Mouse (Mus musculus): ENCODE measurements around the gene Mturn. TPM values are rescaled to one million over a fixed set of nuclear protein-coding genes. Genes with fewer than 3 reads are reported as not detected.

The Mturn gene
- polyA plus RNA-seq, 1 experiment: 23.9 TPM

DNA sequence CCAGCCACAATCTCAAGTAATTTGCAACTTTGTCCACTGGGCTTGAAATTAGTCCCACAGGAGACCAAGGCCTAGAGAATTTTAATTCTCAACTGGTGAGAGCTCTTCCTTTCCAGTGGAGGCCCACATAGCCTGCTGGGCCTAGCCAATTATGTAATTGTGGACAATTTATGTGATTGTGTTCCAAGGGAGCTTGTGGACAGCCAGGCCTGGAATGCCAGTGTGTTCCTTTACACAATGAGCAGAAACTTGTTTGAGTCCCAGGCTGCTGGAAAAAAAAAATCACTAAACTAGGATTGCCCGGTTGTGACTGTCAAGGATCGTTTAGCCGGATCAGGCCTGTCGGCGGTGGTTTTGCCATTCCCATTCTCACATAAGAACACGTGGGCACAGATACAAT, 11.9 kb downstream of the Mturn start:
- DNase-seq: no peak
- H3K36me3 ChIP-seq (ENCODE audit: control insufficient read depth, insufficient read depth, low read length): peaks cover 3% of the 10 kb centered on the region; the same call in 1 of the 2 replicates
- TF ChIP-seq CTCF (conservative IDR thresholded peaks at IDR 0.05; ENCODE audit: insufficient read depth, insufficient read length, low read depth, low read length) (no peak), POLR2A (IDR thresholded peaks at IDR 0.05; ENCODE audit: low read depth, low read length) (no peak)
- H3K4me1 ChIP-seq (ENCODE audit: control insufficient read depth, insufficient read depth, low read length): peaks cover 30% of the 10 kb centered on the region
- WGBS: 60% methylated on average over 6 of the region's 6 CpGs
- no peak overlapping the region for H3K4me3 ChIP-seq (ENCODE audit: insufficient read depth, low read depth, low read length)
- no peaks in the 10 kb centered on the region for H3K27me3 ChIP-seq (replicated peaks; ENCODE audit: control insufficient read depth, insufficient read depth, low read length)
- H3K27ac ChIP-seq (ENCODE audit: insufficient read depth, low read depth, low read length): peak overlapping the region; percentile 10; the same call in 1 of the 2 replicates

DNA sequence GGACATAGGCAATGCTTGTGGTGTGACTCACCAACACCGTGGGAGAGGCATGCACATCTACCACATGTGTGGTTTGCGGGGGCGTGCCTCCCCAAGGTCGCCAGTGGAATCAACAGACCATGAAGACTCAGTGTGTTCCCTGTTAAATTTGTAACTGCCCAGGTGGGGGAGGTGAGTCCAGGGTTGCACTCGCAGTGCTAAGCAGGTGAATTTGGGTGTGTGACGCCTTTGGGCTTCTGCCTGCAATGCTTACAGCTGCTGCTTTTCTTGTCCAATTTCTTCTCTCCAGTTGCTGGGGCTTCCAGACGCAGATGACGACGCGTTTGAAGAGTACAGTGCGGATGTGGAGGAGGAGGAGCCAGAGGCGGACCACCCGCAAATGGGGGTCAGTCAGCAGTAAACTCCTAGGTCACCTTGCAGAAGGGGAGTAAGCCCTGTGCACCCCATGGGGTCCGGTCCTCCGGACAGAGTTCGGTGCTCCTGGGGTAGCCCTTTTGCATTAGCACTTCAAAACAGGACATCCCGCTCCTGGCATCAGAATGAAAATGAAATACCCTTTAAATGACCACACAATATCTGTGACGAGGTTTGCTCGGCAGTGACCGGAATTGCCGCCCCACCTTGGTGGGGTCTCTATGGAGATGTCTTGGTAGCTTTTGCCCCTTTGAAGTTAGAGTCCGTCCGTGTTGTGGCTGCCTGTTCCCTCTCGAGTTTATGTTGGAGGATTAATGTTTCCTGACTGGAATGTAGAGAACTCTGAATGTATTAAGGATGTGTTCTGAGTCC, 17.5 kb downstream of the Mturn start:
- peak; percentile 94 for DNase-seq

DNA sequence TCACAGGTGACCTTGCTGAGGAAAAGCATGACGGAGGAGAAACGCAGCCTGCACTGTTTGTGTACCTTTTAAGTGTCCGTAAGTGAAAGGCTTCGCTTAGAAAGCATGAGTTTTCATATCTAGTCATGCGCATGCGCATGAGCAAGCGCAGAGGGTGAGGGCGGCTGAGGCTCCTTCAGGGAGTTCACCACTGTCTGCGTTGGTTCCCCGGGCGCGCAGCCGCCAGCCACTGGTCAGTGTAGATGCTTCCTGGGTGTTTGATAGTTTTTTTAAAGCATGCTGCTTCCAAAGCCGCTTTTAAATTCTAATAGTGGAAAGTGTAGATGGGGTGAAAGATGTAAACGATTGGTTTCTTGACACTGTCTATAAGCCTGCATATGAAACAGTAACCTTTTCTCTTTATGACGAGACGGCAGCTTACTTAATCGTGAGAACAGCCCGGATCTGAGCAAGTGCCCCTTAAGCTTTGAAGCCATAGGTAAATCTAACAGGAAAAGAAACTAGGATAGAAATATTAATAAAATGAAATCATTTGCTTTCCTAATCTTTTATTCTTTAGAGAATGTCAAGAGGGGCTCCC, 18.1 kb downstream of the Mturn start:
- 2% methylated on average over 19 of the region's 19 CpGs for WGBS

More for the DNA sequence above, 17.5 kb downstream of the Mturn start:
- TF ChIP-seq CTCF (conservative IDR thresholded peaks at IDR 0.05; ENCODE audit: insufficient read depth, insufficient read length, low read depth, low read length) (no peak), POLR2A (IDR thresholded peaks at IDR 0.05; ENCODE audit: low read depth, low read length) (no peak)
- Histone ChIP-seq H3K27me3 (replicated peaks; ENCODE audit: control insufficient read depth, insufficient read depth, low read length) (no peaks in the 10 kb centered on the region), H3K36me3 (ENCODE audit: control insufficient read depth, insufficient read depth, low read length) (no peaks in the 10 kb centered on the region), H3K4me1 (ENCODE audit: control insufficient read depth, insufficient read depth, low read length) (peaks cover 9% of the 10 kb centered on the region; the same call in 1 of the 2 replicates), H3K4me3 (ENCODE audit: insufficient read depth, low read depth, low read length) (peak overlapping the region; percentile 57), H3K27ac (ENCODE audit: insufficient read depth, low read depth, low read length) (peak overlapping the region; percentile 91)
- WGBS: 3% methylated on average over 24 of the region's 24 CpGs

GRCm38 (mm10) chr6:54700516-54700915, 19.1 kb downstream of the Mturn start:
- no peak overlapping the region for H3K27ac ChIP-seq (ENCODE audit: insufficient read depth, low read depth, low read length)
- 72% methylated on average over 2 of the region's 2 CpGs for WGBS
- no peaks in the 10 kb centered on the region for H3K27me3 ChIP-seq (replicated peaks; ENCODE audit: control insufficient read depth, insufficient read depth, low read length)
- peak; percentile 83 for DNase-seq
- peaks cover 11% of the 10 kb centered on the region; the same call in 1 of the 2 replicates for H3K4me1 ChIP-seq (ENCODE audit: control insufficient read depth, insufficient read depth, low read length)
- TF ChIP-seq POLR2A (IDR thresholded peaks at IDR 0.05; ENCODE audit: low read depth, low read length): no peak
- TF ChIP-seq CTCF (conservative IDR thresholded peaks at IDR 0.05; ENCODE audit: insufficient read depth, insufficient read length, low read depth, low read length): no peak
- no peak overlapping the region for H3K4me3 ChIP-seq (ENCODE audit: insufficient read depth, low read depth, low read length)
- no peaks in the 10 kb centered on the region for H3K36me3 ChIP-seq (ENCODE audit: control insufficient read depth, insufficient read depth, low read length)

More for the DNA sequence above, 18.1 kb downstream of the Mturn start:
- H3K27ac ChIP-seq (ENCODE audit: insufficient read depth, low read depth, low read length): peak overlapping the region; percentile 91
- TF ChIP-seq POLR2A (IDR thresholded peaks at IDR 0.05; ENCODE audit: low read depth, low read length): no peak
- TF ChIP-seq CTCF (conservative IDR thresholded peaks at IDR 0.05; ENCODE audit: insufficient read depth, insufficient read length, low read depth, low read length): no peak
- no peaks in the 10 kb centered on the region for H3K27me3 ChIP-seq (replicated peaks; ENCODE audit: control insufficient read depth, insufficient read depth, low read length)
- peak overlapping the region; percentile 57 for H3K4me3 ChIP-seq (ENCODE audit: insufficient read depth, low read depth, low read length)
- peaks cover 9% of the 10 kb centered on the region; the same call in 1 of the 2 replicates for H3K4me1 ChIP-seq (ENCODE audit: control insufficient read depth, insufficient read depth, low read length)
- DNase-seq: peak; percentile 89
- H3K36me3 ChIP-seq (ENCODE audit: control insufficient read depth, insufficient read depth, low read length): no peaks in the 10 kb centered on the region

GRCm38 (mm10) chr6:54701901-54702300, 20.5 kb downstream of the Mturn start:
- no peak overlapping the region for H3K27ac ChIP-seq (ENCODE audit: insufficient read depth, low read depth, low read length)
- WGBS: 58% methylated on average over 9 of the region's 9 CpGs
- TF ChIP-seq POLR2A (IDR thresholded peaks at IDR 0.05; ENCODE audit: low read depth, low read length) (no peak), CTCF (conservative IDR thresholded peaks at IDR 0.05; ENCODE audit: insufficient read depth, insufficient read length, low read depth, low read length) (no peak)
- no peaks in the 10 kb centered on the region for H3K36me3 ChIP-seq (ENCODE audit: control insufficient read depth, insufficient read depth, low read length)
- no peaks in the 10 kb centered on the region for H3K27me3 ChIP-seq (replicated peaks; ENCODE audit: control insufficient read depth, insufficient read depth, low read length)
- H3K4me1 ChIP-seq (ENCODE audit: control insufficient read depth, insufficient read depth, low read length): peaks cover 17% of the 10 kb centered on the region
- H3K4me3 ChIP-seq (ENCODE audit: insufficient read depth, low read depth, low read length): no peak overlapping the region
- no peak for DNase-seq

GRCm38 (mm10) chr6:54703633-54704538, 22.5 kb downstream of the Mturn start:
- TF ChIP-seq POLR2A (IDR thresholded peaks at IDR 0.05; ENCODE audit: low read depth, low read length) (no peak), CTCF (conservative IDR thresholded peaks at IDR 0.05; ENCODE audit: insufficient read depth, insufficient read length, low read depth, low read length) (no peak)
- Histone ChIP-seq H3K27ac (ENCODE audit: insufficient read depth, low read depth, low read length) (no peak overlapping the region), H3K27me3 (replicated peaks; ENCODE audit: control insufficient read depth, insufficient read depth, low read length) (no peaks in the 10 kb centered on the region), H3K4me1 (ENCODE audit: control insufficient read depth, insufficient read depth, low read length) (peaks cover 19% of the 10 kb centered on the region), H3K36me3 (ENCODE audit: control insufficient read depth, insufficient read depth, low read length) (no peaks in the 10 kb centered on the region), H3K4me3 (ENCODE audit: insufficient read depth, low read depth, low read length) (no peak overlapping the region)
- no peak for DNase-seq
- 48% methylated on average over 14 of the region's 14 CpGs for WGBS

Measured in kidney, adult 2 months (tissue).